Mouse (Mus musculus): Measurements from ENCODE around the gene Tead1. TPM values are rescaled to one million over a fixed set of nuclear protein-coding genes. Genes with fewer than 3 reads are reported as not detected.

Tead1 gene
- total RNA-seq, 2 experiments from 2014 or later, result 181 to 186 TPM

- intact Hi-C loops (cut with DNase I), result loop anchor here (5.0 kb wide), 1 partner anchor 68 kb away; no protein-coding TSS in a partner anchor
- DNase-seq (ENCODE audit: low spot score), result no peak
Observed at GRCm38 (mm10) chr7:112793903-112794302, 114.8 kb downstream of the Tead1 start.

- DNase-seq (ENCODE audit: low spot score), result no peak
- intact Hi-C loops (cut with DNase I), result loop anchor here (5.0 kb wide), 1 partner anchor 68 kb away; no protein-coding TSS in a partner anchor
Observed at GRCm38 (mm10) chr7:112794481-112794880, 115.4 kb downstream of the Tead1 start.

- no peak for DNase-seq (ENCODE audit: low spot score)
- intact Hi-C loops (cut with DNase I), result loop anchor here (5.0 kb wide), 1 partner anchor 35 kb away; no protein-coding TSS in a partner anchor
Observed at GRCm38 (mm10) chr7:112797526-112798321, 118.6 kb downstream of the Tead1 start.

GRCm38 (mm10) chr7:112801706-112802105 lies 122.6 kb downstream of the Tead1 start:
- no peak for DNase-seq (ENCODE audit: low spot score)
- intact Hi-C loops (cut with DNase I), result no loop called here

- no peak for DNase-seq (ENCODE audit: low spot score)
- intact Hi-C loops (cut with DNase I), result no loop called here
Observed at GRCm38 (mm10) chr7:112806718-112807400, 127.7 kb downstream of the Tead1 start.

GRCm38 (mm10) chr7:112807401-112807751 lies 128.3 kb downstream of the Tead1 start:
- intact Hi-C loops (cut with DNase I), result no loop called here
- no peak for DNase-seq (ENCODE audit: low spot score)

GRCm38 (mm10) chr7:112810752-112811151 lies 131.6 kb downstream of the Tead1 start:
- intact Hi-C loops (cut with DNase I), result no loop called here
- DNase-seq (ENCODE audit: low spot score), result no peak

GRCm38 (mm10) chr7:112812037-112812775 lies 133.1 kb downstream of the Tead1 start:
- no peak for DNase-seq (ENCODE audit: low spot score)
- intact Hi-C loops (cut with DNase I), result no loop called here

GRCm38 (mm10) chr7:112813163-112813562 lies 134.0 kb downstream of the Tead1 start:
- no peak for DNase-seq (ENCODE audit: low spot score)
- intact Hi-C loops (cut with DNase I), result no loop called here

GRCm38 (mm10) chr7:112813731-112814306 lies 134.7 kb downstream of the Tead1 start:
- no peak for DNase-seq (ENCODE audit: low spot score)
- intact Hi-C loops (cut with DNase I), result no loop called here

GRCm38 (mm10) chr7:112816016-112816415 lies 136.9 kb downstream of the Tead1 start:
- DNase-seq (ENCODE audit: low spot score), result no peak
- intact Hi-C loops (cut with DNase I), result no loop called here

GRCm38 (mm10) chr7:112819833-112820232 lies 140.7 kb downstream of the Tead1 start:
- intact Hi-C loops (cut with DNase I), result no loop called here
- DNase-seq (ENCODE audit: low spot score), result no peak

- no peak for DNase-seq (ENCODE audit: low spot score)
- intact Hi-C loops (cut with DNase I), result no loop called here
Observed at GRCm38 (mm10) chr7:112822879-112823278, 143.8 kb downstream of the Tead1 start.

GRCm38 (mm10) chr7:112823621-112824020 lies 144.5 kb downstream of the Tead1 start:
- peak; percentile 15 for DNase-seq (ENCODE audit: low spot score)
- intact Hi-C loops (cut with DNase I), result no loop called here

- DNase-seq (ENCODE audit: low spot score), result no peak
- intact Hi-C loops (cut with DNase I), result no loop called here
Observed at GRCm38 (mm10) chr7:112825339-112825781, 146.2 kb downstream of the Tead1 start.

GRCm38 (mm10) chr7:112826114-112826911 lies 147.2 kb downstream of the Tead1 start:
- intact Hi-C loops (cut with DNase I), result no loop called here
- peak; percentile 46 for DNase-seq (ENCODE audit: low spot score)

GRCm38 (mm10) chr7:112828016-112828695 lies 149.0 kb downstream of the Tead1 start:
- intact Hi-C loops (cut with DNase I), result no loop called here
- no peak for DNase-seq (ENCODE audit: low spot score)

- DNase-seq (ENCODE audit: low spot score), result no peak
- intact Hi-C loops (cut with DNase I), result no loop called here
Observed at GRCm38 (mm10) chr7:112828696-112829022, 149.5 kb downstream of the Tead1 start.

- no peak for DNase-seq (ENCODE audit: low spot score)
Observed at GRCm38 (mm10) chr7:112830946-112831345, 151.8 kb downstream of the Tead1 start.

More at GRCm38 (mm10) chr7:112830946-112831345, 151.8 kb downstream of the Tead1 start:
- intact Hi-C loops (cut with DNase I), result loop anchor here (5.0 kb wide), 1 partner anchor 34 kb away; no protein-coding TSS in a partner anchor
